Mouse (Mus musculus) heart, adult 2 months (tissue): Measurements from ENCODE around the gene Rpl13.

Experiments used
- CTCF ChIP-seq: fragments of 200-600 bp; IDR thresholded peaks from 2 replicates; pipeline ENCODE4 v1.8.1; 2022; ENCODE audit warnings: antibody characterized with exemption, mild to moderate bottlenecking, moderate library complexity
- EP300 ChIP-seq: fragments of 200-500 bp; IDR thresholded peaks from 2 replicates; pipeline ENCODE4 v1.6.1; 2011; ENCODE audit warnings: low read depth, low read length, control low read depth; ENCODE audit not compliant: insufficient read depth
- POLR2A ChIP-seq: fragments of 200-500 bp; IDR thresholded peaks from 2 replicates; pipeline ENCODE4 v1.6.1; 2011; ENCODE audit warnings: mild to moderate bottlenecking, low read depth, low read length, control low read depth; ENCODE audit not compliant: insufficient read depth

DNA sequence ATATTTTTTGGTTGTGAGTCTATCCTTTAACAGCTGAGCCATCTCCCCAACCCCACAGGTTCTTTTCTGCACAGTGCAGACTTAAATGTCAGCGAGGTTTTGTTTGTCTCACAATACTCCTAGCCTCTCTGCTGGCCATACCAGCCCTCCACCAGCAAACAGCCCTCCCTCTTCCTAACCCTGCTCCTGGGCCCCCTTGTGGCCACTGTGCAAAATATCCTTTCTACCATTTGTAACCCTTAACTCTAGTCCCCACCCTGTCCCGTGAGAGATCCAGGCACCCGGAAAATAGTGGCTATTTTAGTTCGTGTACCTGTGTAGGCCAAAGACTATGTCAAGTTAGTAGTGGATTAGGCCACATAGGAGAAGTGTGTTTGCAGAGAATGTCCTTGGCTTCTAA, 8.5 kb downstream of the Rpl13 start:
- TF ChIP-seq CTCF (peak; percentile 84), EP300 (no peak), POLR2A (no peak)
